ENCODE assay signal across 8 mouse cellular contexts in genomic region chr14:121259789-121260188, GRCm38 (mm10).
A peak's percentile ranks its signal among the peaks of the same experiment; 100 is the strongest.
DNase-seq lines count a peak whose midpoint lies in the region; ATAC-seq and TF ChIP-seq lines count a peak whose summit lies in the region.

No protein-coding gene starts in this region.

- peak; percentile 75 for ATAC-seq in forebrain, embryonic 16.5 days
- ATAC-seq in intestine, embryonic 16.5 days = 0 out of 2 replicates have a peak, but pooled peaks have one; percentile 33
- ATAC-seq in lung, embryonic 14.5 days (ENCODE audit: insufficient read depth) = 0 out of 2 replicates have a peak, but pooled peaks have one; percentile 8

- H3K27me3 ChIP-seq in forebrain, embryonic 16.5 days (replicated peaks; ENCODE audit: control insufficient read depth, insufficient read depth, low read length) = no peaks in the 10 kb centered on the region
- H3K27me3 ChIP-seq in intestine, embryonic 16.5 days (replicated peaks; ENCODE audit: control insufficient read depth, insufficient read depth, low read length) = no peaks in the 10 kb centered on the region
- no peaks in the 10 kb centered on the region for H3K27me3 ChIP-seq in lung, embryonic 14.5 days (ENCODE audit: insufficient read depth, low read length)

- H3K9me3 ChIP-seq in forebrain, embryonic 16.5 days (ENCODE audit: control insufficient read depth, low read length) = no peaks in the 10 kb centered on the region
- H3K9me3 ChIP-seq in intestine, embryonic 16.5 days (ENCODE audit: control insufficient read depth, low read length) = no peaks in the 10 kb centered on the region
- no peaks in the 10 kb centered on the region for H3K9me3 ChIP-seq in lung, embryonic 14.5 days (ENCODE audit: low read depth, low read length)

- H3K4me3 ChIP-seq in forebrain, embryonic 16.5 days (replicated peaks; ENCODE audit: low read length) = no peak overlapping the region
- H3K4me3 ChIP-seq in intestine, embryonic 16.5 days (ENCODE audit: low read length) = no peak overlapping the region
- H3K4me3 ChIP-seq in lung, embryonic 14.5 days (ENCODE audit: low read depth, low read length) = no peak overlapping the region

- no peak overlapping the region for H3K4me2 ChIP-seq in forebrain, embryonic 16.5 days (ENCODE audit: low read length)
- H3K4me2 ChIP-seq in intestine, embryonic 16.5 days (ENCODE audit: low read depth, low read length) = no peak overlapping the region
- H3K4me2 ChIP-seq in lung, embryonic 14.5 days = no peak overlapping the region

- H3K4me1 ChIP-seq in forebrain, embryonic 16.5 days (replicated peaks; ENCODE audit: control insufficient read depth, insufficient read depth, low read length) = no peaks in the 10 kb centered on the region
- peaks cover 10% of the 10 kb centered on the region for H3K4me1 ChIP-seq in intestine, embryonic 16.5 days (ENCODE audit: control insufficient read depth, insufficient read depth, low read length)
- H3K4me1 ChIP-seq in lung, embryonic 14.5 days (ENCODE audit: insufficient read depth) = no peaks in the 10 kb centered on the region

- peak; percentile 49 to 55 for DNase-seq in adrenal gland, adult 18-20 months (ENCODE audit: low spot score in 2 of 2)
- DNase-seq in adrenal gland, adult 8-10 months = no peak
- DNase-seq in B cell, adult 2 months = peak; percentile 66 to 67
- DNase-seq in c-Kit-positive CD71-negative TER-119-negative erythroid progenitor cells, embryonic 14.5 days (ENCODE audit: low read depth) = peak; percentile 19
- peak; percentile 85 for DNase-seq in lung, embryonic 14.5 days
- DNase-seq in retina, postnatal 7 days (ENCODE audit: low read depth, low spot score) = peak; percentile 23

- 49% methylated on average over 7 of the region's 7 CpGs for WGBS in forebrain, embryonic 16.5 days
- WGBS in intestine, embryonic 16.5 days = 60% methylated on average over 7 of the region's 7 CpGs
- 53% methylated on average over 7 of the region's 7 CpGs for WGBS in lung, embryonic 14.5 days

- H3K36me3 ChIP-seq in forebrain, embryonic 16.5 days (ENCODE audit: control insufficient read depth, insufficient read depth) = no peaks in the 10 kb centered on the region
- H3K36me3 ChIP-seq in intestine, embryonic 16.5 days (ENCODE audit: control insufficient read depth, insufficient read depth, low read length) = 0 out of 2 replicates have a peak, but pooled peaks cover 4% of the 10 kb centered on the region
- H3K36me3 ChIP-seq in lung, embryonic 14.5 days (ENCODE audit: insufficient read depth) = peaks cover 58% of the 10 kb centered on the region

- TF ChIP-seq CTCF in lung, embryonic 14.5 days (IDR thresholded peaks at IDR 0.05; ENCODE audit: low read depth) = peak; percentile 75

- no peak overlapping the region for H3K9ac ChIP-seq in forebrain, embryonic 16.5 days (replicated peaks; ENCODE audit: low read depth, low read length)
- H3K9ac ChIP-seq in intestine, embryonic 16.5 days (ENCODE audit: low read depth, low read length) = no peak overlapping the region
- no peak overlapping the region for H3K9ac ChIP-seq in lung, embryonic 14.5 days

- no peak overlapping the region for H3K27ac ChIP-seq in forebrain, embryonic 16.5 days (ENCODE audit: low read length)
- H3K27ac ChIP-seq in intestine, embryonic 16.5 days (ENCODE audit: low read length) = no peak overlapping the region
- no peak overlapping the region for H3K27ac ChIP-seq in lung, embryonic 14.5 days (ENCODE audit: low read depth)

Comparison
In these comparisons a context has a peak if more than half of its experiments do, and no peak if none do; other contexts are left out.
1. ATAC-seq: peak in every context shown above with its lines; median percentile 75 in forebrain, embryonic 16.5 days; 33 in intestine, embryonic 16.5 days; 8 in lung, embryonic 14.5 days.